Mouse (Mus musculus) granulocyte monocyte progenitor cell, adult 5-6 weeks (primary cell): ENCODE measurements around the gene Gpbp1. TPM values are rescaled to one million over a fixed set of nuclear protein-coding genes. Genes with fewer than 3 reads are reported as not detected.

Experiments used
- ATAC-seq: replicated peaks from 2 replicates; pipeline ENCODE4 v1.8.0; 2016; ENCODE audit warnings: mild to moderate bottlenecking, moderate TSS enrichment, inconsistent platforms; ENCODE audit not compliant: poor library complexity, severe bottlenecking
- total RNA-seq, 2 experiments: library from RNA; stranded (forward) in 1 of 2; stranded (reverse) in 1 of 2; fragments of 200-712, 200-1000 nt in 1 of 2; fragments of >200 nt in 1 of 2; fragmentation: Nextera tagmentation in 1 of 2; gene quantifications; 2 replicates each; pipeline ENCODE4 v1.2.3; 2014 to 2017

The Gpbp1 gene
- total RNA-seq, 2 experiments from 2014 or later, result 87.0 to 140 TPM

DNA sequence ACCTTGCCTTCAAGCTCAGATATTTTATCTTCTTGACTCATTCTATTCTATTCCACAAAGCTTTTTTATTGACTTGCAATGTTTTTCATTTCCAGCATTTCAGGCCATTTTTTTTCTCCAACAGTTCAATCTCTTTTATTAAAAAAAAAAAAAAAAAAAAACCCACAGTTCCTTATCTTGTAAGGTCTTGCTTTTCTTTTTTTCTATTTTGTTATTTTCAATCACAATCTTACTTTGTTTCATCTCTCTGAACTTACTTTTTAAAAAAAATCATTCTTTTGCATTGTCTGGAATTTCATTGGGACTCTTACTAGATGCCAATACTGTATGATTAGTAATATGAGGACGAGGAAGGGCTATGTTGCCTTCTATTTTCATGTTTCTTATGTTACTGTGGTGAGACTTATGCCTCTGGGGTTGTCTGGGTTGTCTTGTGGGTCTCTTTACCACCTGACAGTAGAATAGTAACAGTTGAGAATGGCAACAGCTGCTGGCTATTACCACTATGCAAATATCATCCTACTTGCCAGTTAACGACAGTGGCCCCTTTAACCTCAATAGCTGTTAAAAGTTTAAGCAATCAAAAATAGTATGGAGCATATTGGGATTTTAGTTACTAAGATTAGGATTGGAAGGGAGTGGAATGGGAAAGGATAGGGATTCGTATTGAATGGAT lies 19.2 kb downstream of the Gpbp1 start:
- no peak for ATAC-seq

DNA sequence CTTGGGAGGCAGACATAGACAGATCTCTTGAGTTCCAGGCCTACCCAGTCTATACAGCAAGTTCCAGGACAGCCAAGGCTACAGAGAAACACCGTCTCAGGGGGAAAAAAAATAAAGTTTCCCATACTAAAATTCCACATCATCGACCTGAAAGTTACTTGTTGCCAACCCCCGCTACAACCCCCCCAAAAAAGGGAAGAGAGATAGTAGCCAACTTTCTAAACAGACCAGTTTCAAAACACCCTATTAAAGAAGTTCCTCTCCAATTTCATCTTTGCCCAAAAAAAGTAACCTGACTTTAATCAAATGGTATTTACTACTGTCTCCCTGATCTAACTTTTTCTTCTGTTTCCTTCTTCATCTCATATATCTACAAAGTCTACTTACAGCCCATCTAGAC lies 22.6 kb downstream of the Gpbp1 start:
- peak; percentile 75 for ATAC-seq

DNA sequence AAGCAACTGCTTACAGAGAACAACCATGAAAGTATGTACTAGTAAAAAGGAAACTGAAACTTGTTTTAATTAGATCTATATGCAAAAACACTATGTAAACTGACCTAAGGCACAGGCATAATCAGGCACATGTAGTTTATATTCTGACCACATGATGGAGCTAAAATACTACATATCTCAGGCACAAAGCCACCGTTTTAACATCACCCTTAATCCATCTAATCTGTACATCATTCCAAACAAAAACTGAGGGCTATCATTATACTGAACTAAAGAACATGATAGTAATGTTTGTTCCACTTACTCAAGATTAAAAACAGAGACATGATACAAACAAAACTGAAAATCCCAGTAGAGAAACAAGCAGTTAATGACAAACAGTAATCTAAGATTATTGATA lies 28.5 kb downstream of the Gpbp1 start:
- peak; percentile 88 for ATAC-seq

DNA sequence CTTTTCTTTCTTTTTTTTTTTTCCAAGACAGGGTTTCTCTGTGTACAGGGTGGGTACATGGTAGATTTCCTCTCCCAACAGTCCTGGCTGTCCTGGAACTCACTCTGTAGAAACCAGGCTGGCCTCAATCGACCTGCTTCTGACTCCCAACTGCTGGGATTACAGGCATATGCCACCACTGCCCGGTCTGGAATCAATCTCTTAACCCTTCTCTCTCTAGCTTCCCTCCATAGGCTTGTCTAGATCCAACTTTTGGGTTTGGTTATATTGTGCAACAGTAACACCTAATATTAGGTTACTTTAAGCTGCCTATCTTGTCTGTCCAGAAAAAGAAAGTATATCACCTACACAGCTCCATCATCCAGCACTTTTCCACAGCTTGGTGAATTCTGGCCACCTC lies 33.1 kb downstream of the Gpbp1 start:
- ATAC-seq, result no peak

DNA sequence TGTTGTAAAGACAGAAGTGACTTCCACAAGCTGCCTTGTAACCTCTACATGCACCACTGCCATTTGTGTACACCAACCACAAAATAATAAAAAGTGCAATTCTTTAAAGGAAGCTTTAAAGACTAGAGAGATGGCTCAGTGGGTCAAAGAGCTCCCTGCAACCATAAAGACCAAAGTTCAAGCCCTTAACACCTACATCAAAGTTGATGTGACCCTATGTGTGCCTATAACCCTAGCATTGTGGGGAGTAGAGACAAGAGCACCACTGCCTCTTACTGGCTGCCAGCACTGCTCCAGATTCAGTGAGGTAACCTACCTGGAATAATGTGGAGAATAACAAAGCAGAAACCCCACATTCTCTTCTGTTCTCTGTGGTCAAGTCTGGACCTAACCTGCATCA lies 45.6 kb downstream of the Gpbp1 start:
- no peak for ATAC-seq

DNA sequence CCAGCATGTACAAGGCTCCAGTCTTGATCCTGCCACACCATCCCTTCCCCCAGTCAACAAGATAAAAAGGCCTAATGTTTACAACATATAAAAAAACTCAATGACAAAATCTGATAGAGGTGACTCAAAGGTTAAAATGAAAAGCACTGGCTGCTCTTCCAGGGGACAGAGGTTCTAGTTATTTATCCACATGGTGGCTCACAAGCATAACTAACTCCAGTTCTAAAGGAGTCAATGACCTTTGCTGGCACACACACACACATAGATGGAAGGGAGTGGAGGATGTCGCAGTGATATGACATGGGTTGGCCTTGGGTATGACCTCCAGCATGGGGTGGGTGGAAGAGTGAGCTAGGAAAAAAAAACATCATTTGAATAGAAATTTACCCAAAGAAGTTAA lies 58.7 kb downstream of the Gpbp1 start:
- ATAC-seq, result no peak

DNA sequence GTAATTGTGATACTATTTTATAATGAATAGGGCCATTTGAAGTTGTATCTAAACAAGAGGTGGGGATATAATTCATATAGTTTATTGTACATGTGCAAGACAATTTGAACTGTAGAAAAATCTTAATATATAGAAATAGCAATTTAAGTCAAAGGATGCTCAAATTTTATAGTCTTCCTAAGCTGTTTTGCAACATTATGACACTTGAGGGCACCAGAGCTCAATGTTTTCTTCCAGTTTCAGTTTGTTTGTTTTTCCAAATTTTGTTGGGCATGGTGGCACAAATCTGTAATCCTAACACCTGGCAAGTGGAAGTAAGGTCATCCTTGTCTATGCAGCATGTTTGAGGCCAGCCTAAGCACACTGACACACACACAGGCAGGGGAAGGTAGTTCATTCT lies 68.6 kb downstream of the Gpbp1 start:
- no peak for ATAC-seq

DNA sequence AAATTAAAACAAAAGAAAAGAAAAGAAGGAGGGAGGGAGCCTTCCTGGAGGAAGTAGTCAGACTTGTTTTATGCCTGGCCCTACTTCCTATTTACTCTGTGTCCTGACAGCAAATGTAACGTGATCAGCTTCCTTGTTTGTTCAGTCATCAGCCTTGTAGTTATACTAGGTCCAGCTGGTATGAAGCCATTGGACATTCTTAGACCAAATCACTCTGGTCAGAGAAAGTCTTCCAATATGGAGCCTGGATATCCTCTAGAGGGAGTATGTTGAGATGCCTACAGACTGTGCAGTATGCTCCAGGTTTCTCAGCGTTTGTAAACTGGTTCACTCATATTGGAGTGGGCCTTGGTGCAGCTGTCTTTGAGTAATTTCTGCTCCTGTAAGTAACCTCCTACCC lies 71.8 kb downstream of the Gpbp1 start:
- ATAC-seq, result peak; percentile 44

DNA sequence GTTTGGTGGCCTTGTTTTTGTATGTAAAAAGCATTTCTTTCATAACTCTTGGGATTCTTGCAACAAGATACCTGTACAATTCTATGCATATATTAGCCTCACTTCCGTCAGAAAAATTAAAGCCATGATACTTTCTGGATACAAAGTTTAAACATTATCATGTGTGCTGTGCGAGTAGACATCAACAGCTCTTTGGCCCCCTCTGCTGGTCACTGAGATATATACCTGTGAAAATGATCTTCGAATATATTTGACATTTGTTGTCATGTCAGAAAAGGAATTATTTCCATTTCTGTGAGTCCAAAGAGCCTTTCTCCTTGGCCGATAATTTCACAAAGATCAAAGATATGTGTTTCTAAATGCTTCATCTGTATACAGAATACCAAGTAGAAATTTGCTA lies 76.8 kb downstream of the Gpbp1 start:
- peak; percentile 63; the same call in 1 of the 2 replicates for ATAC-seq

DNA sequence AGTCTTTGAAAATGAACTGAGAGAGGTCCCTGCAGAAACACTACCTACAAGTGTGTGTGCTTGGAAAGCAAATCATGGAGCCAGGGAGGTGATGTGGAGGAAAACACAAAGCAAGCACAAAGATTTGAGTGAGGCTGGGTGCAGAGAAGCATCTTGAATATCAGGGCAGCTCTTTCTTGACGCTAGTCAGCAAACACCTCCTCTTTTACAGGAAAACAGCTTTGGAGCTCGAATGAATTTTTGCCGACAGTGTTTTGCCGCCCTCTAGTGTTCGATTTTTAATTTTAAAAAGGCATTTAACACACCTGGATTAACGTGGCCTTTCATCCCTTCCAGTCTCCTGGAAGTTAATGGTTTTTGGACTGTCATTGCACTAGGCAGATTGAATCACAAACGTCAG lies 79.1 kb downstream of the Gpbp1 start:
- ATAC-seq, result peak; percentile 20; the same call in 1 of the 2 replicates

DNA sequence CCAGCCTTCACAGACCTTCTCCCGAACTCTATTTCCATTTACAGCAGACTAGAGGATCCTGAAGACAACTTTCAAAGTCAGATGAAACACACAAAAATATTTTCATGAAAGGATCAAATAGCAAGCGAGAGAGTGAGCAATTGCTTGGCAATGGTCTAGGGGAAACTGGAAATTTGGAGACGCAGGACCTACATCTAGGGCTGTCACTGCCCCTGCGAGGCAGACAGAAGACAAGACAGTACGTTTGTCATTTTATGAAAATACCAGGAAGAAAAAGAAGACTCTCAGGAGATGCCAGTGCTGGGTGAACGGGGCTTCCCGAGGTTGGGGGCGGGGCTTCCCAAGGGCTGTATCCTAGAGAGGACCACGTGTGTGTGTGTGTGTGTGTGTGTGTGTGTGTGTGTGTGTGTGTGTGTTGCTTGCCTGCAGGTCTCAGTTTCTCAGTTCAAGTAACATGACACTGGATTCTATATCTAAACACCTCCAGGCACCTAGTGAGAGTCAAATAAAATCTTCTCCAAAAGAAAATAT lies 83.0 kb downstream of the Gpbp1 start:
- ATAC-seq, result no peak

DNA sequence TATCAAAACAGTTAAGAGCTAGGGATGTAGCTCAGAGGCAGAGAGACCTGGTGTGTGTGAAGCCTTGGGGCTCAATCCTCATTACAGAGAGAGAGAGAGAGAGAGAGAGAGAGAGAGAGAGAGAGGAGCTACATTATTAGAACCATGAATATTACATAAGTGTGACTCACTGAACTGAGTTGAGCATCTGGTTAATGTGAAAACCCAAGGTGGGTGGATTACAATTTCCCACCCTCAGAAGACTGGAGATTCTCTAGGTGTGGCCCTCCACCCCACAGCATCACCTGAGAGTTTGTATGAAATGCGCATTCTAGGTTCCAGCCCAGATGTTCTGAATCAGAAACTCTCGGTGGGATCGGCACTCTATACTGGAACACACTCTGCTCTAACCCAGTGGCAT lies 84.0 kb downstream of the Gpbp1 start:
- no peak for ATAC-seq

DNA sequence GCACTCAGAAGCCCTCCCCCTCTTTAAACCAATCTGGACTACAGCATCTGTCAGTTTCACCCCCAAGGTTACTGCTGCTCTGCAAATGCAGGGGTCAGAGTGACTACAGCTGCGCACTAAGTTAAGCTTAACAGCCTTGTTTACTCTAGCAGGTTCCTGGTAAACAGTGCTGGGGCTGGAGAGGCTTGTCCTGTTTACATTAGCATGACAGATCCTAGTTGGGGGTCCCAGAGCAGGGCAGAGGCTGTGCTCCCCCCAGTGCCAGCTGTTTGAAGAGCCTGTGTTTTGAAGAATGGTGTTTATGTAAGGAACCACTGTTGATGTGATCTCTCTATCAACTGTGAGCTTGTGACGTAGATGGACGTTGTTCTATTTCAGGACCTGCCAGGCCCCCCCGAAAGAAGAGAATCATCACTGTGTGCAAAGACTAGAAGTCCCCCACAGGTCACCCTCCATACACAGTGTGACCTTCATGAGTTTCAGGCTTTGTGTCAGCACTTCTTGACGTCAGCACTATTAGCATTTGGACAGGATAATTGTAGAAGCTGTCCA lies 92.2 kb downstream of the Gpbp1 start:
- no peak for ATAC-seq

DNA sequence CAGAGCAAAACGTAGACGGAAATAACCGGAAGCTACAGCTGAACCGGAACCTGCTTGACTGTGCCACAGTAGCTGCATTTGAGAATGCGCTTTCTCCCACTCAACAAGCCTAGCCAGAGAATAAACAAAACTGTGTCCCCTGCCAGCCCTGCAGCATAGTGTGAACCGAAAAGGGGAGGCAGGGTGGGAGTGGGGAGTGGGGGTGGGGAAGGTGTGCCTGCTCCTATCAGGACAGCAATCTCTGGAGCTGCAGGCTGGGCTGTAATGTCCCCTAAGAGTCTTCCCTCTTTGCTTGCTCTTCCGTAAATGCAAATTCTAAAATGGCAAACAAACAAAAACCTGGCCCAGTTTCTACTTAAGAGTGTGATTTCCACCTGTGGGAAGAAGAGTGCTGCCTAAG lies 92.8 kb downstream of the Gpbp1 start:
- no peak for ATAC-seq

DNA sequence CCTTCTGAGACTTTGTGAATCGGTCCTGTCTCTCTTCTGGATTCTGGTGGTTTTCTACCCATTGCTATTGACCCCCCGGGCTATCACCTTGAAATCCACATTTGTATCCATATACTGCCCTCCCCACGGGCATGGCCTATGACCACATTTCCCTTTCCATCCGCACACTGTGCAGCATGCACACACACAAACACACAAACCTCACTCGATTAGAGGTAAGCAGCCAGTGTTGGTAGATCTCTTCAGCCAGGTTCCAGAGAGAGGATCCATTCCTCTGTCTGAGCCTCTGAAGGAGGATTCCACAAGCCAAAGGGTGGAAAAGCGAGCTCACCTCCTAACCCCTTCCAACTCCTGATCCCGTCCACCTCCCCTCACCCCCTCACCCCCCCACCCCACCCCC lies 94.4 kb downstream of the Gpbp1 start:
- no peak for ATAC-seq

DNA sequence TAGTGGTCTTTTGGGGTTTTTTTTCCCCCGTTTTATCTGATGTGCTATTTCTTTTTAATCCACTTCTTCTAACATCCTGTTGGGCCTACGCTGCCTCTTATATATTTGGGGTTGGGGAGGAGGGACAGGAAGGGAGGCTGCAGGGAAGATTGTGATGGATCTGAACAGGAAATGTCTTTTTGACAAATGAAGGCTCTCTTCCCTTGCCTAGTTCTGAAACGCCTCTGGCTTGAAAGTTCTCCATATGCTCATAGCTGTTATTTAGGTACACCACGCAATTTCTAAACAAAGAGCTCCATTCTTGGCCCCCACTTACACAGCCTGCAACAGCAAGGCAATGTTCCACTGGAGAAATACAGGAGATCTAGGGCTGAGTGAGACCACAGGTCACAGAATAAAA lies 95.0 kb downstream of the Gpbp1 start:
- no peak for ATAC-seq

DNA sequence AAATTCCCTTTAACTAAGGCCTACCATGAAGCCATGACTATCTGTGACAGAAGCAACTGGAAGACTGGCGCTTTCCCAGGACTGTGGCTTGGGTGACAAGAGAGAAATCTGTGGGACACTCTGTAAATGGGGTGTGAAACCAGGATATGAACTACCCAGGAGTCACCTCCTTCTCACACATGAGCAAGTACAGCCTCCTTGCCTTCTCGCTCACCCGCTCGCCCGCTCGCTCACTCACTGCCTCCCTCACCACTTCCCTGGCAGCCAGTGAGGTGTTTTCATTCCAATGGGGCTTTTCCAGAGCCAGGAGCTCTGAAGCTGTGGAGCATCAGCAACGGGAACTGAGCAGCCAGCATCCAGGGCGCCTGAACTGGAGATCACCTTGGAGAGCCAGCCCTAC lies 95.6 kb downstream of the Gpbp1 start:
- ATAC-seq, result no peak

DNA sequence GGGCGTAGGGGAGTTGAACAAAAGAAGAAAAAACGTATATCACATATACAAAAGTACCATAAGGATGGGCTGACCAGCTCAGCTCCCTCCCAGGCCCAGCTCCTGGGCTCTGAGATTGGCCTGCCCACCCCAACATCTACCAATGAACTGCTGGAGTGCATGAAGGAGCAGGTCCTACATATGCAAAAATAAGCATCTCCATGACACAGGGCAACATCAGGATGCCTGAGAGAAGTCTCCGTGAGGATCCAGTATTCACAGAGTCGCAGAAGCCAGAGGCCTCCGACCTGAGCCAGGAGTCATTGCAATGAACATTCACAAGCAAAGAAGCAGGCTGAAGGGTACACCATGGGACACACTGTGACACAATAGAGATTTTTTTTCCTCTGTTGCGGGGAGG lies 96.5 kb downstream of the Gpbp1 start:
- ATAC-seq, result no peak

DNA sequence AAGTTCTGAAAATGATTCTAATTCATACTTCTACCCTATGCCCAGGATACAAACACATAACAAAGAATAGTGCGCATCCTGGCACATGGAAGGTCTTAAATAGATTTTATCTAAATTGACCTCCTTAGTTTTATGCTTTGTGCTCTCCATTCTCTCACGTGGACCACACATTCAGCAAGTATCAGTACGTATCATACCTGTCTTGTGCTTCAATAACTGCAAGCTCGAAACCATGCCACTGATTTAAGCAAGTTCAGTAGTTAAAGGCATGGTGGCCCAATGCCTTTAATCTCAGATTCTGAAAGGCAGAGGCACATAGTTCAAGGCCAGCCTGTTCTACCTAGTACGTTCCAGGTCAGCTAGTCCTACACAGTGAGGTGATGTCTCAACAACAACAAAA lies 98.5 kb downstream of the Gpbp1 start:
- no peak for ATAC-seq

DNA sequence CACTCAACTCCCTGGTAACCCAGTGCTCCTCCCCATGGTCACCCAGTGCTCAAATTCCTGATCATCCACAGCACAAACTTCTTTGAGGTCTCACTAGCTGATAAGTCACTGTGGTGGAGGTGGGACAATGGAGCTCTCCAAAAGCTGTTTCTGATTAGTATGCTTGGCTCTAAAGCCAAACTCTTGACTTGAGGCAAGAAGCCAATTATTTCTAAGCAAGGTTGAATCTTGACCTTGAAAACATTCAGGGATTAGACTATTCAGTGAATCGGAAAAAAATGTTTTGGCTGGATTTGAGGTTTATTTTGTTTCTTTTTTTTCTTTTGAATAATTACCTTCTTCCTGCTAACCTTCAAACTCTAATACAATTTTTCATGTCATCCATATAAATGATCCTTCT lies 98.9 kb downstream of the Gpbp1 start:
- ATAC-seq, result no peak

DNA sequence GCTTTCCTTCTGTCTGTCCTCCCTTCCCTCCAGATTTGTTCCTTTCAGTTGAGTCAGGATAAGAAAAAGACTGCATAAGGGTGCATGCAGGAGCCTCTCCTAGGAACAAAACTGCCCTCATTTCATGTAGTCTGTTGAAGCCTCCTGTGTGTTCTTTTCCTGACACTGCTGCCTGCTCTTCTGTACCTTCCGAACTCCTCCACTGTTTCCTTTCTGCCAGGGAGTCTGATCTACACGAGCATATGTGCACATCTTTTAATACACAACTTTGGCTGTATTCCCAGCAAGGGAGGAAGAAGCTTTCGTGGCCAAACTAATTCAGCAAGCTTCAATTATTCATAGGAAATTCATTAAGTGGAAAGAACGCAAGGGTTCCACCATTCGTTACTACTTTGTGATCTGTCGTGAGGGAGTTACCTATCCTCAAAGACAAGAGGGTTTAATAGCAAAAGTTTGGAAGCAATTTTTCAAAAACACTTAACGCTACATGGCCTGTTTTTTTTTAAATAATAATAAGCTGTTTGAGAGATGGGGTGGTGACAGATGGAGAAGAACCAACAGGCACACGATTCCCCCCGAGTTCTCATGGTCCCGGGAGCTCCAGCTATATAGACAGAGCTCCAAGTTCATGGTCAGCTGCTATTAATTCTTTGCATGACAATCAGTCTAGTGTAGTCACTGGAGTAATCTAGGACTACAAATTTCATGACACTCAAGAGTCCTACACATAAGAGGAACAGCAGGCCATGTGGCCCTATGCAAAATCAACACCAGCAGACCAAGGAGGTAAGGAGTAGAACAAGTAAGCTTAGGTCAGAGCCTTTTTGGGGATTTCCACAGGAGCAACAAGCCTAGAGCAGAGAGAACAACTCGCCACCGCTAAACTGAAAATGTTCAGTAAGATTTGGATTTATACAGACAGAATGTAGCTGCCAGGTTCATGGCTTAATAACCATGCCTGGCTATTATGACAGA lies 105.6 kb downstream of the Gpbp1 start:
- ATAC-seq, result no peak
